Mouse (Mus musculus): Measurements from ENCODE around the gene Lonp1.

- TF ChIP-seq CTCF (IDR thresholded peaks at IDR 0.05; ENCODE audit: low read depth) (no peak), EP300 (IDR thresholded peaks at IDR 0.05; ENCODE audit: low read depth) (no peak)
Measured at GRCm38 (mm10) chr17:56616725-56617124, 10.0 kb downstream of the Lonp1 start.

Data from liver, embryonic 14.5 days (tissue).